Mouse (Mus musculus): ENCODE data around the gene Pcnx. TPM values are rescaled to one million over a fixed set of nuclear protein-coding genes. Genes with fewer than 3 reads are reported as not detected.

Gene Pcnx
- polyA plus RNA-seq, 1 experiment: 11.5 TPM

DNA sequence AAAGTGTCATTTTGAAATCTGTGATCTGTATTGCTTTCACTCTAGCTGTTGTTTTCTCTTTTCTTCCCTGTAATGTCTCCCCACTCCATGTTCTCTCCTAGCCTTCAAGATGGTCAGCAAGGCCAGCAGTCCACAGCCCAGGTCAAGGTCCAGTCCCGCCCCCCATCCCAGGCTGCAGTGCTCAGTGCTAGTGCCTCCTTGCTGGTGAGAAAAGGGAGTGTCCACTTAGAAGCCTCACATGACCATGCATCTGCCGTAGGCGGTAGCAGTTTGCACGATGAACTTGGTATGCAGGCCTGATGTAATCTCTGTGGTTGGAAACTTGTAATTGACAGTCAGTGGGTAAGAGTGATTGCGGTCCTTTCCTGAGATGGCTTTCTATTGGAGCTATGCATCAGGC, 73.6 kb downstream of the Pcnx start:
- Histone ChIP-seq H3K36me3 (replicated peaks; ENCODE audit: low read length) (peaks cover 34% of the 10 kb centered on the region), H3K4me3 (replicated peaks) (no peak overlapping the region), H3K27me3 (replicated peaks) (no peaks in the 10 kb centered on the region), H3K4me1 (peaks cover 16% of the 10 kb centered on the region), H3K9me3 (no peaks in the 10 kb centered on the region)
- TF ChIP-seq FLI1 (IDR thresholded peaks at IDR 0.05; ENCODE audit: low read length) (no peak), GATA1 (IDR thresholded peaks at IDR 0.05; ENCODE audit: borderline replicate concordance, low read length) (no peak)

DNA sequence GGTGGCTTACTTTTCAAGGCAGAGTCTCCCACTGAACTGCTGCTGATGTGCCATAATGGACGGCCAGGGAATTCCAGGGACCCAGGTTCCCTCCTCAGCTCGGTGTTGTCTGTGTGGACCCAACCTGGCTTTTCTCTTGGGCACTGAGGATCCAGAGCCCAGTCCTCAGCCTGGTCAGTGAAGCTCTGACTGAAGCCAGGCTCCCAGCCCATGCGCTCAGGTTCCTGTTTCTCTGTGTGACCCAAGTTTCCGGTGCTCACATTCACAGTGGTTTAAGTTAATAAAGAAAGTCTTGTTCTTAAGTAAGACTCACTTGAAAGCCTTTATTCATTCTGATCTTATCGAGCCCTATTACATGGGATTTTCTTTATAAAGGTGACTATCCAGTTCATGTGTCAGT, 74.7 kb downstream of the Pcnx start:
- peaks cover 35% of the 10 kb centered on the region for H3K36me3 ChIP-seq (replicated peaks; ENCODE audit: low read length)
- TF ChIP-seq FLI1 (IDR thresholded peaks at IDR 0.05; ENCODE audit: low read length): no peak
- TF ChIP-seq GATA1 (IDR thresholded peaks at IDR 0.05; ENCODE audit: borderline replicate concordance, low read length): no peak

DNA sequence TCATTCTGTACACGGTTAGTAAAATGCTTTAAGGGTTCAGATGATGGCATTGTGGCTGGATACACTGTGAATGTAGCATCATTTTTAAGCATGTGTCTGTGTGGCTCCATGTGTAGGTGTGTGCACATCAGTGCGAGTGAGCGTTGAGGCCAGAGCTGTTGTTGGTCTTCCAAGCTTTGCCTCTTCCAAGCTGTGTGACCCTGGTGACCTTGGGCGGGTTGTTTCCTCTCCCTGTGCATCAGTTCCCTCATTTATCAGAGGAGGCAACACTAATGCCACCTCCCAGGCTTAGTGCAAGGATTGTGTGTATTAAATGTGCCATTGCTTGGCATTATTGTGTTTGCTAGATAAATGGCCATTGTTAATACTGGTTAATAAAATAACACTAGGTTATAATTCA, 76.2 kb downstream of the Pcnx start:
- H3K4me3 ChIP-seq (replicated peaks): no peak overlapping the region
- no peaks in the 10 kb centered on the region; the same call in 1 of the 2 replicates for H3K9me3 ChIP-seq
- H3K36me3 ChIP-seq (replicated peaks; ENCODE audit: low read length): peaks cover 48% of the 10 kb centered on the region
- TF ChIP-seq FLI1 (IDR thresholded peaks at IDR 0.05; ENCODE audit: low read length) (no peak), GATA1 (IDR thresholded peaks at IDR 0.05; ENCODE audit: borderline replicate concordance, low read length) (no peak)
- H3K27me3 ChIP-seq (replicated peaks): no peaks in the 10 kb centered on the region
- H3K4me1 ChIP-seq: peaks cover 10% of the 10 kb centered on the region

More for the DNA sequence above, 74.7 kb downstream of the Pcnx start:
- Histone ChIP-seq H3K4me3 (replicated peaks) (no peak overlapping the region), H3K9me3 (no peaks in the 10 kb centered on the region), H3K27me3 (replicated peaks) (no peaks in the 10 kb centered on the region), H3K4me1 (peaks cover 11% of the 10 kb centered on the region)

DNA sequence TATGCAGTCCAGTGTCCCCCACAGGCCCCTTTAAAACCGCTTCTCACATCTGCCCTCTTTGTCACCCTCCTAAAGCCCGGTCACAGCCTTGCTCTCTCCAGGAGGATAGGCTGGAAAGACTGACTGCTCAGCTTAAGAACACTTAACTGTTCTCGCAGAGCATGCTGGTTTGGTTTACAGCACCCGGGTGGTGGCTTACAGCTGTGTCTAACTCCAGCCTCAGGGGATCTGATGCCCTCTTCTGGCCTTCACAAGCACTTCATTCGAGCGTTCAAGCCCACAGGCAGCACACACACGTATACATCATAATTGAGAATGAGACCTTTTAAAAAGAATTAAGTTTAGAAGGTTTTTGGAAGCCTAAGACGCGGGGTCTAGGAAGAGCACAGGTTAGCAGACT, 81.4 kb downstream of the Pcnx start:
- Histone ChIP-seq H3K36me3 (replicated peaks; ENCODE audit: low read length) (peaks cover 29% of the 10 kb centered on the region), H3K27me3 (replicated peaks) (no peaks in the 10 kb centered on the region), H3K9me3 (no peaks in the 10 kb centered on the region; the same call in 1 of the 2 replicates), H3K4me1 (peaks cover 3% of the 10 kb centered on the region; the same call in 1 of the 2 replicates), H3K4me3 (replicated peaks) (no peak overlapping the region)
- TF ChIP-seq FLI1 (IDR thresholded peaks at IDR 0.05; ENCODE audit: low read length) (no peak), GATA1 (IDR thresholded peaks at IDR 0.05; ENCODE audit: borderline replicate concordance, low read length) (no peak)

DNA sequence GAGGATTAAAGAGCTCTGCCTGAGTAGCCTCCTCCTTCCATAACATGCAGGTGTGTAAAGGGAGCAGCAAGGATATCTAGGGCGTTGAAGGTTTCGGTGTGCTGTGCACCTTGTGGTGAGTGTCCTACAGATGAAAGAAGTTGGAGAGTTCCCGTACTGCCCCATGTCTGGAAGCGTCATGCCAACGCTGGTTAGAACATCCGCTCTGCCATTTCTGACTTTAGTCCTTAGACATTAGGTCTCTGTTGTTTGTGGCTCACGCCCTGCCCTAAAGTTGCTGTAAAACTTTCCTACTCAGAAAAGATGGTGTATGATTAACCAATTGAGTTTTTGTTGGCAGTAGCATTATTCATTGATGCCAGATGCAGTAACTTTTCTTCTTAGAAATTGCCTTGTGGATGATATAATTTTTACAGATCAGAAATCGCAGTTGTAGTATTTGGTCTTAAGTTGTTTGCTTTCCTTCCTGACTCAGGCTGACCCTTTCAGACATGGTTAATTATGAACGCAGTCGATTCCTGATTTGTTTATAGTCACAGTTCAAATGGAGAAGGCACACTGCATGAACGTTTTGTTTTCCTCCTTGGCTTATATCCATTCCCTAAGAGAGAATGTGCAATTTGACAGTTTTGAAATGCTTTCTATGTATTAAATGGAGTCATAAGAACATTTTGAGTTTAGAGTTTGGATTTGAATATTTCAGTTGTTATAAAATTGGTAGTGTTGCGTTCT, 83.7 kb downstream of the Pcnx start:
- peaks cover 38% of the 10 kb centered on the region for H3K36me3 ChIP-seq (replicated peaks; ENCODE audit: low read length)
- H3K4me1 ChIP-seq: no peaks in the 10 kb centered on the region
- no peaks in the 10 kb centered on the region for H3K27me3 ChIP-seq (replicated peaks)
- H3K9me3 ChIP-seq: no peaks in the 10 kb centered on the region; the same call in 1 of the 2 replicates
- TF ChIP-seq FLI1 (IDR thresholded peaks at IDR 0.05; ENCODE audit: low read length) (no peak), GATA1 (IDR thresholded peaks at IDR 0.05; ENCODE audit: borderline replicate concordance, low read length) (no peak)
- H3K4me3 ChIP-seq (replicated peaks): no peak overlapping the region

DNA sequence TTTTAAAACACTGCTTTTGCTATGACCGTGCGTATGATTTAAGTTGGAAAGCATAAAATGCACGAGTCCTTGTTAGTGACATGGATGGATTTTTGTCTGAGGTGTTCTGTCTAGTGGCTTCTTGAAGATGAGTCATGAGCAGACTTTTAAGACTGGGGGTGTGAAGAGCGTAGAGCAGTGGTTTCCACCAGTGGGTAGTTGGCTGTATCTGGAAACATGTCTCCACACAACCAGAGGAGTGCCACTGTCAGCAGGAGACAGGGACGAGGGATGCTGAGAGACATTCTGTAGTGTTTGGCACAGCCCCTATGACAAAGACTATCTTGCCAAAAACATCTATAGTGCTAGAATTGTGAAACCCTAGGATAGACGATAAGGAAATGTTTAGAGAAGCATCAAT, 89.2 kb downstream of the Pcnx start:
- no peaks in the 10 kb centered on the region for H3K9me3 ChIP-seq
- no peaks in the 10 kb centered on the region for H3K27me3 ChIP-seq (replicated peaks)
- H3K4me1 ChIP-seq: peaks cover 6% of the 10 kb centered on the region; the same call in 1 of the 2 replicates
- no peak for TF ChIP-seq GATA1 (IDR thresholded peaks at IDR 0.05; ENCODE audit: borderline replicate concordance, low read length)
- TF ChIP-seq FLI1 (IDR thresholded peaks at IDR 0.05; ENCODE audit: low read length): no peak
- H3K4me3 ChIP-seq (replicated peaks): no peak overlapping the region
- peaks cover 69% of the 10 kb centered on the region for H3K36me3 ChIP-seq (replicated peaks; ENCODE audit: low read length)

DNA sequence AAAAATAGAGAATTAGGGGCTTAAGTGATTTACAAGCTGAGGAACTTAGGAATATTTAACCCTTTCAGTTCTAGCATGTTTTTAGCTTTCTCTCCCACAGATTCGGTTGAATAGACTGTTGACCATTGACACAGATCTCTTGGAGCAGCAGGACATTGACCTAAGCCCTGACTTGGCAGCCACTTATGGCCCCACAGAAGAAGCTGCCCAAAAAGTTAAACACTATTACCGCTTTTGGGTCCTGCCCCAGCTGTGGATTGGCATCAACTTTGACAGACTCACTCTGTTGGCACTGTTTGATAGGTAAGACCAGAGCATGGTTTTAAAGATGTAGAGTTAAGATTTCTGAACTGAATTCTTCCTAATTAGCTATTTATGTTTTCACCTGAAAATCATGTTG, 90.2 kb downstream of the Pcnx start:
- TF ChIP-seq GATA1 (IDR thresholded peaks at IDR 0.05; ENCODE audit: borderline replicate concordance, low read length) (no peak), FLI1 (IDR thresholded peaks at IDR 0.05; ENCODE audit: low read length) (no peak)
- H3K4me3 ChIP-seq (replicated peaks): no peak overlapping the region
- no peaks in the 10 kb centered on the region for H3K27me3 ChIP-seq (replicated peaks)
- H3K4me1 ChIP-seq: peaks cover 11% of the 10 kb centered on the region; the same call in 1 of the 2 replicates
- no peaks in the 10 kb centered on the region for H3K9me3 ChIP-seq
- peaks cover 78% of the 10 kb centered on the region for H3K36me3 ChIP-seq (replicated peaks; ENCODE audit: low read length)

DNA sequence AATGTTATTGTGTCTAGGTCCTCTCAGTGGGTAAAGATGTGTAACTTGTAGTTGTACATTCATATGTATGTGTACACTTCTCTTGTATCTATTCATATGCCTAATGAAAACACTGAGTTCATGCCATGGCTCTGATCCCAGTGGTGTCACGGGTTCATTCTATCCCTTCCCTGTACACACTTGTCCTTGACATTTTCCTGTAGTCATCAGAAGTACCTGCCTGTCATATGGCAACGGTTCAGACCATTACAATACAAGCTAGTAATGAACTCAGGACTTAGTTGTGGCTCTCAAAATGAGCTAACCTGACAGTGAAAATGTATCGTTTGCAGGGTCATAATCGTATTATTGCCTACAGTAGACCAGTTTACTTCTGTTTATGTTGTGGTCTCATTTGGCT, 98.5 kb downstream of the Pcnx start:
- H3K4me3 ChIP-seq (replicated peaks): no peak overlapping the region
- no peaks in the 10 kb centered on the region for H3K9me3 ChIP-seq
- peaks cover 21% of the 10 kb centered on the region for H3K4me1 ChIP-seq
- H3K27me3 ChIP-seq (replicated peaks): no peaks in the 10 kb centered on the region
- TF ChIP-seq GATA1 (IDR thresholded peaks at IDR 0.05; ENCODE audit: borderline replicate concordance, low read length) (no peak), FLI1 (IDR thresholded peaks at IDR 0.05; ENCODE audit: low read length) (no peak)
- H3K36me3 ChIP-seq (replicated peaks; ENCODE audit: low read length): peaks cover 87% of the 10 kb centered on the region

DNA sequence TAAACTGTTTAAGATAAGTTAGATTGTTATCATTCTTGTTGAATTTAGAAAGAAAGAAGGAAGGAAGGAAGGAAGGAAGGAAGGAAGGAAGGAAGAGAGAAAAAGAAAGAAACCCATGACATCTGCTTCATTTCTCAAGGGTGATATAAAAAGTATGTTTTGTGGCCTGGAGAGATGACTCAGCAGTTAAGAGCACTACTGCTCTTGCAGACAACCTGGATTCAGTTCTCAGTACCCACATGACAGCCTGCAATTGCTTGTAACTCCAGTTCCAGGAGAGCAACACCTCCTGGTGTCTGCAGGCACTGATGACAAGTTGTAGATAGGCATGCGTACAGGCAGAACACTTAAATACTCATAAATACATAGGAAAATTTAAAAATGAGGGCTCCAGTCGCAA, 105.6 kb downstream of the Pcnx start:
- Histone ChIP-seq H3K27me3 (replicated peaks) (no peaks in the 10 kb centered on the region), H3K4me1 (peaks cover 29% of the 10 kb centered on the region), H3K4me3 (replicated peaks) (no peak overlapping the region), H3K9me3 (no peaks in the 10 kb centered on the region), H3K36me3 (replicated peaks; ENCODE audit: low read length) (peaks cover 92% of the 10 kb centered on the region)
- TF ChIP-seq GATA1 (IDR thresholded peaks at IDR 0.05; ENCODE audit: borderline replicate concordance, low read length) (no peak), FLI1 (IDR thresholded peaks at IDR 0.05; ENCODE audit: low read length) (no peak)

DNA sequence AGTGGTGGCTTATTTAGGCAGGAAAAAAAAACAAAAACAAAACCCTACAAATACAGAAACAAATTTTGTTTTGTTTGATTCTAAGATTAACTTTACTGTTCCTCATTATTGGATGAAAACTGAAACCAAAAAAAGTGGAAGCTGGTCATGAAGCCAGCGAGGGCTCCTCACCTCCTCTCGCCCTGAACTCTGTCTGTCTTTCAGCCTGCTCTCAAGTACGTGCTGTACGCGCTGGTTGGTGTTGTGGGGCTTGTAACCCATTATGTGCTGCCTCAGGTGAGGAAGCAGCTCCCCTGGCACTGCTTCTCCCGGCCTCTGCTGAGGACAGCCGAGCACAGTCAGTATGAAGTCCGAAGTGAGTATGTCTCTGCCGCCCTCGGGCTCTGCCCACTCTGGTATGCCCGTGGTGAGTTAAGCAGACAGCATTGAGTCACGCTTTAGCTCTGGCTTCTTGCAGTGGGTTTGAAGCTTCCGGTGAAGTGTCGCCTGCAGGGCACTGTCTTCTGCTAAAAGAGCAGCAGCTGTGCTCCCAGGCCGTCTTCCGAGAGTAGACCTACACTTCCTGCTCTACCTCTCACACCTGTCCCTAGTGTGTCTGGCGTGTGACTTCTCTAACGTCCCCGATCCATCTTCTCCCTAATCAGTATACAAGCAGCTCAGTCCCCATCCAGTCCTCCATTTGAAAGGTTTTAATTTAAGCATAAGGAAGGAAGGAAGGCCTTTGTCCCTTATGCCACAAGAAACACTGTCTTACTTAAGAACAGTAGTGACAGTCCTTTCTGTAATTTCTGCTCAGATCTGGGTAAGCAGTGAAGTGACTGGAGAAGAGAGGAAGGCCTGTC, 111.4 kb downstream of the Pcnx start:
- H3K36me3 ChIP-seq (replicated peaks; ENCODE audit: low read length): peaks cover 94% of the 10 kb centered on the region

More for the DNA sequence above, 111.4 kb downstream of the Pcnx start:
- Histone ChIP-seq H3K4me1 (peaks cover 27% of the 10 kb centered on the region), H3K9me3 (no peaks in the 10 kb centered on the region), H3K4me3 (replicated peaks) (peak overlapping the region; percentile 77), H3K27me3 (replicated peaks) (no peaks in the 10 kb centered on the region)
- no peak for TF ChIP-seq FLI1 (IDR thresholded peaks at IDR 0.05; ENCODE audit: low read length)
- no peak for TF ChIP-seq GATA1 (IDR thresholded peaks at IDR 0.05; ENCODE audit: borderline replicate concordance, low read length)

All from megakaryocyte, embryonic 14.5 days (primary cell).